Mouse (Mus musculus): Measurements from ENCODE around the gene Ablim1. TPM values are rescaled to one million over a fixed set of nuclear protein-coding genes. Genes with fewer than 3 reads are reported as not detected.

The Ablim1 gene
- polyA plus RNA-seq, 1 experiment from 2014 or later: 16.4 TPM

DNA sequence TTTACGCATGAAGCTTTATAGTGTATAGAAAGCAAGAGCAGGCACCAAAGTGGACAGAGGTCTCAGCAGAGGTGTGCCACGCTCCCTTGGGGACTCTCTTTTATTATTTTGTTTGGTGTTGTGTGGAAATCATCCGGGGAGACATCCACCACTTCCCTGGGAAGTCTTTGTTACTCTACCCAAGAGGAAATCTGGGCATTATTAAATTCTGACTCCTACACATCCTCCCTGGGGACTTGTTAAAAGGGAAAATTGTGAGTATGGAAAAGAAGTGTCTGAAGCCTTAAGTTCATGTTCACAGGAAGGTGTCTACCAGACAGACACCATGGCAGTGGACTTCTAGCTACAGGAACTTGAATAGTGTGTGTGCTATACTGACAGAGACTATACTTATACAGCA lies 31.4 kb downstream of the Ablim1 start:
- 89% methylated on average over 3 of the region's 3 CpGs for WGBS
- Histone ChIP-seq H3K36me3 (no peaks in the 10 kb centered on the region), H3K4me3 (no peak overlapping the region), H3K9me3 (replicated peaks) (no peaks in the 10 kb centered on the region), H3K27ac (no peak overlapping the region), H3K4me1 (peaks cover 10% of the 10 kb centered on the region; the same call in 1 of the 2 replicates), H3K27me3 (ENCODE audit: low read depth, poor library complexity, severe bottlenecking) (no peaks in the 10 kb centered on the region)
- DNase-seq (ENCODE audit: low spot score): no peak

DNA sequence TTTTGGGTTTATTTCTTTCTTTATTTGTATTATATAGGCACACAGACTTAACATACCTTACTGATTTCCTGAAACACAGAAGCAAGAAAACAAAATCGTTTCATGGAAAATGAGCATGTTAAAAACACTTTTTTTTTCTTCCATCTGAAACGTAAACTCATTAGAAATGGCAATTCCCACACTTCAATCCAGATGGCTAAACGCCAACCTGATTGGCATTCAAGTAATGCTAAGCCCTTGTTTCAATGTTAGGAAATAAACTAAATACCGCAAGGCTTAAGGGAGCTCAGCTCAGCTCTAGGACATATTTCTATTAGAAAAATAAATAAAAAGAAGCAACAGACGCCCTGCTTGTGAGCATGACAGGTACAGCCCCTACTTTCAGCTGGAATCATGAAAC lies 32.1 kb downstream of the Ablim1 start:
- 73% methylated on average over 5 of the region's 5 CpGs for WGBS
- Histone ChIP-seq H3K27ac (no peak overlapping the region), H3K9me3 (replicated peaks) (no peaks in the 10 kb centered on the region), H3K4me1 (peaks cover 17% of the 10 kb centered on the region; the same call in 1 of the 2 replicates), H3K4me3 (no peak overlapping the region), H3K36me3 (no peaks in the 10 kb centered on the region), H3K27me3 (ENCODE audit: low read depth, poor library complexity, severe bottlenecking) (no peaks in the 10 kb centered on the region)
- no peak for DNase-seq (ENCODE audit: low spot score)

DNA sequence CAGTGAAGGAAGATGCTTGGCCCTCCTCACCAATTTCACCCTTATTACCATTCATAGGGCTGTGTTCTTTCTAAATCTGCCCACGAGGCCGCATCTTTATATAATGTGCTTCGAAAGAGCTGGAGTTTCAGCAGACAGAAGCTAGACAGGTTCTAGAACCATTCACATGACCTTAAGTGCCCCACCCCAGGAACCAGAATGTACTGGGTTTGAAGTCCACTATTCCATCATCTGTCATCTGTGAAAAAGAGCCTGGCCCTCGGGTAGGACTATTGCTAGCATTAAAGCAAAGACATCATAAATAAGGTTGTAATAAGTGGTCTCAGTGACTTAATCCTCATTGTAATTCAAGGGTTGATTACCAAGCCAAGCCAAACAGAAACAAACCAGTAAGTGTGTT lies 35.1 kb downstream of the Ablim1 start:
- no peaks in the 10 kb centered on the region for H3K36me3 ChIP-seq
- WGBS: 82% methylated on average over 4 of the region's 4 CpGs
- no peak for DNase-seq (ENCODE audit: low spot score)

DNA sequence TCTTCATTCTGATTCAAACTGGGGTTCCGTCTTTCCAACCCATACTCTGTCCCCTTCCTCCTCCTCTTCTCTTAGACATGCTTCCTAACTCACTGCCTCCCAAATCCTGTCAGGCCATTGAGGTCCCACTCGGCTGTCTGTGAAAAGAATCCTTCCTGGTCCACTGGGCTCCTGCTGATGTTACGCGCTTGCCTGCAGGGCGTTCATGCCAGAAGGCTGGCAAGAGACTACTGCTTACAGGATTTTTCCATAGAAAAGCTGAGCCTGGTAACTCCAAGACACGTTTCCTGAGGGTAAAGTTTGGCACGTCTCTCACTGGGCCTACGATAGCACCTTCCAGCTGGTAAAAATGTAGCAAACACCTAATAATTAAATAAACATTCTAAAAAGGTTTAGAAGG lies 36.5 kb downstream of the Ablim1 start:
- 86% methylated on average over 8 of the region's 8 CpGs for WGBS
- Histone ChIP-seq H3K4me3 (no peak overlapping the region), H3K27ac (no peak overlapping the region), H3K36me3 (no peaks in the 10 kb centered on the region), H3K4me1 (peaks cover 40% of the 10 kb centered on the region), H3K9me3 (replicated peaks) (no peaks in the 10 kb centered on the region), H3K27me3 (ENCODE audit: low read depth, poor library complexity, severe bottlenecking) (peaks cover 15% of the 10 kb centered on the region; the same call in 1 of the 2 replicates)
- no peak for DNase-seq (ENCODE audit: low spot score)

More for the DNA sequence above, 35.1 kb downstream of the Ablim1 start:
- Histone ChIP-seq H3K4me1 (peaks cover 37% of the 10 kb centered on the region), H3K27ac (no peak overlapping the region), H3K27me3 (ENCODE audit: low read depth, poor library complexity, severe bottlenecking) (peaks cover under 1% of the 10 kb centered on the region; the same call in 1 of the 2 replicates), H3K9me3 (replicated peaks) (no peaks in the 10 kb centered on the region), H3K4me3 (no peak overlapping the region)

DNA sequence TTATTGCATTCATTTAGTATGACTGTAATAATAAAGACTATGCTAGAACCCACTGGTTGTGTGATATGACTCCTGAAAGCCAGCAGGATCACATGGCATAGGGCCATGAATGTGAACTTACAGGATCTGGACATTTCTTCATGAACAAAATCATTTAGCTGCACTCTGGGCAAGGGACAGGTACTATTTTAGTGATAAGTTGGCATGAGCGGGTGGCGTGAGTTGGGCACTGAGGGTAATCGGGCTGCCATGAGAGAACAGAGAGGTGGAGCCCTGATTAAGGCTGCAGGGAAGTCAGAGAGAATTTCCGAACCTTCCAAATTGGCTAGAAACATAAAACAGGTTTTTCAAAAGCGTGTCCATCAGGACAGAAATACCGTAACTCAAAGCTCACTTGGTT lies 37.7 kb downstream of the Ablim1 start:
- no peak for DNase-seq (ENCODE audit: low spot score)
- Histone ChIP-seq H3K27me3 (ENCODE audit: low read depth, poor library complexity, severe bottlenecking) (peaks cover 17% of the 10 kb centered on the region; the same call in 1 of the 2 replicates), H3K4me3 (no peak overlapping the region), H3K4me1 (peaks cover 49% of the 10 kb centered on the region), H3K9me3 (replicated peaks) (no peaks in the 10 kb centered on the region), H3K27ac (no peak overlapping the region), H3K36me3 (no peaks in the 10 kb centered on the region)
- WGBS: 88% methylated on average over 6 of the region's 6 CpGs

DNA sequence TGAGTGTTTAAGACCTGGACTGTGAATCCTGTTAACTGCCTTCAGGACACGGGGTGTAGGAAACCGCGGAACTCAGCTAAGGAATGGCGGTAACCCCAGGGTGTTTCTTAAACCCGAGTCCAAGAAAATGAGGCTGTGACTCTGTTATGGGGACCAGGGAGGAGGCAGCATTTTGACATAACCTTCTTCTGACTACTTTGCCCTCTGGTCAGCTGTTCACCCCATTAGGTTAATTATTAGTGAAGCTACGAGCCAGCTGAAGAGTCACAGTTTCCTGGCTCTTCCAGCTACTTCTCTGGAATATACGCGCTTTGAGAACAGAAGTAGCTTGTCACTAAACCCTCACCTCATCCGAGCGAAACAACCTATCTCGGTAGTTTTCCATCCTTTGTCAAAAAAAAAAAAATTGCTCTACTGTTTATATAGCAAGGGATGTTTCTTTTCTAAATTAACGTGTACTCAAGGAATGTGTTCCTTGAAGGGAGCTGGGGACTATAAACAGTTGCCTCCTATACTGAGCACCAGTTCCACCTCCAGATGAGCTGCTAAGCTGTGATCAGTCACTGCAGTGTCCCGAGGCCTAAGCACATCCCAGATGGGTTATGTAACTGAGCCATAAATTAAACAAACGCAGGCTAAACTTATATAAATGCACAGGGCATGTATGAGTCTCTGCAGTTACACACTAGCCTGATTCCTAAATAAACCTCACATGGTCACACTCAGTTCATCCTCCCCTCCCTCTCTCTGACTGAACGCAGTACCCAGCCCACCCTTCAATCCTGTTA lies 39.4 kb downstream of the Ablim1 start:
- WGBS: 68% methylated on average over 15 of the region's 15 CpGs
- DNase-seq (ENCODE audit: low spot score): no peak
- Histone ChIP-seq H3K9me3 (replicated peaks) (no peaks in the 10 kb centered on the region), H3K27ac (no peak overlapping the region), H3K27me3 (ENCODE audit: low read depth, poor library complexity, severe bottlenecking) (peaks cover 23% of the 10 kb centered on the region; the same call in 1 of the 2 replicates), H3K4me1 (peaks cover 54% of the 10 kb centered on the region), H3K36me3 (no peaks in the 10 kb centered on the region), H3K4me3 (no peak overlapping the region)

DNA sequence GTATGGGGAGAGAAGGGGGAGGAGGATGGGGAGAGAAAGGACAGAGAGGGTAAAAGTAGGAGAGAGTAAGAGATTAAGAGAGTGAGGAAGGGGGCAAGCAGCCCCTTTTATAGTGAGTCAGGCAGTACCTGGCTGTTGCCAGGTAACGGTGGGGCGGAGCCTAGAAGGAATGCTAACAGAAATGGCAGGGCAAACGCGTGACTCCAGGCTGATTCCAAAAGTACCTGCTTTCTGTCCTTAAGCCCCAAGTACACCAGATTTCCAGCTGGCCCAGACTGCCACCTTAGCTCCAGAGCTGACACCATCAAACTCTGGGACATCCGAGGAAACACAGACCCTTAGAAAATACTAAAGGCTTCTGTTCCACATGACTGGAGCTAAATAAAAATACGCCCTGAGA lies 40.0 kb downstream of the Ablim1 start:
- Histone ChIP-seq H3K9me3 (replicated peaks) (no peaks in the 10 kb centered on the region), H3K36me3 (no peaks in the 10 kb centered on the region), H3K4me1 (peaks cover 54% of the 10 kb centered on the region), H3K27ac (no peak overlapping the region), H3K4me3 (no peak overlapping the region), H3K27me3 (ENCODE audit: low read depth, poor library complexity, severe bottlenecking) (peaks cover 23% of the 10 kb centered on the region; the same call in 1 of the 2 replicates)
- WGBS: 38% methylated on average over 6 of the region's 6 CpGs
- no peak for DNase-seq (ENCODE audit: low spot score)

DNA sequence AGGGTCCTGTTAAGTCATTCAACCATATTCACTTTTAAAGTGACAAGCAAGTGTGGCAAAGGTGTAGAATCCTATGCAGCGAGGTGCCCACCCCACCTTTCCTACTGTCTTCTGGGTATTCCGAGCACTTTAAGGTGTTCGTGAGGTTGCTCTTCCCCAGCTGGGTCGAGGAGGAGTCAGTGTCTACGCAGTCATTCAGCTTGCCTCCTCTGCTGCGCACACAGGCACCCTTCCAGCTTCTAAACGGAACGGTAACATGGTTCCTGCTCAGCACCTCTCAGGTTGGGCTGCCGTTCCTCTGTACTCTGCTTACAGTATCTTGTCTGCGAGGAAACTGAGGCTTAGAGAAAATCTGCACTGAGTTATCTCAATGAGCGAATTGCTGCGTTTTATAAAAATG lies 40.4 kb downstream of the Ablim1 start:
- Histone ChIP-seq H3K4me3 (no peak overlapping the region), H3K36me3 (no peaks in the 10 kb centered on the region), H3K4me1 (peaks cover 56% of the 10 kb centered on the region), H3K9me3 (replicated peaks) (no peaks in the 10 kb centered on the region), H3K27ac (no peak overlapping the region), H3K27me3 (ENCODE audit: low read depth, poor library complexity, severe bottlenecking) (peaks cover 23% of the 10 kb centered on the region; the same call in 1 of the 2 replicates)
- 52% methylated on average over 12 of the region's 12 CpGs for WGBS
- no peak for DNase-seq (ENCODE audit: low spot score)

DNA sequence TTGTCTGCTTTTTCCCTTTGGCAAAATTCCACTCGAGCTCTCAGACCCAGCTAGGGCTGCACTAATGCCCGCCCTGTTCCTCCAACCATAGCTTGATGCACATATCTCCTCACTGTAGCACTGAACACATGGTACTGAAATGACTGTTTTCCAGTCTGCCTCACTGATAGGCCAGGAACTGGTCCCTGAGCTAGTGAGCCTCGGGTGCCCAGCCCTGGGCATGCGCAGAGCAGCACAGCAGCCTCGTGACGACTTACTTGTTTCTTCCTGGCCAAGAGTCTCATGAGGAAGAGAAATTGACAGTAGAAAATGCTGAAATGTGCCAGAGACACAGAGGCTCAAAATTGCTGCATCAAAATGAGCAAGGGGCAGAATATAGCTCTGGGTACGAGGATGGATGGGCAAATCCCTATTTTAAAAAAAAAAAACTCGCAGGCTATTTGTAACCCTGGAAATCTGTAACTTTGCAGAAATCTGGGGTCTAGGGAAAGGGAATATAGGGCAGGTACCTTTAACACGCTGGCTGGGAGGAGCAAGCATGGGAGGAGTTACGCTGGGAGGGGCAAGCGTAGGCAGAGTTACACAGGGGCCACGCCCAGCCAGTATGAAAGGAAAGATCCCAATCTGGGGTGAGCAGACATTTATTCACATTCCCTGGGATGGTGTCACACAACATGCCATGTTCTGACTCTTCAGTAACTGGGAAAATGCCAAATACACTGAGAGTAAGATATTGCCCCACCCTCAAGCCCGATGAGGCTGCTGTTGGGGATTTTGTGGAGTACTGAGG lies 41.7 kb downstream of the Ablim1 start:
- peaks cover 54% of the 10 kb centered on the region for H3K4me1 ChIP-seq

DNA sequence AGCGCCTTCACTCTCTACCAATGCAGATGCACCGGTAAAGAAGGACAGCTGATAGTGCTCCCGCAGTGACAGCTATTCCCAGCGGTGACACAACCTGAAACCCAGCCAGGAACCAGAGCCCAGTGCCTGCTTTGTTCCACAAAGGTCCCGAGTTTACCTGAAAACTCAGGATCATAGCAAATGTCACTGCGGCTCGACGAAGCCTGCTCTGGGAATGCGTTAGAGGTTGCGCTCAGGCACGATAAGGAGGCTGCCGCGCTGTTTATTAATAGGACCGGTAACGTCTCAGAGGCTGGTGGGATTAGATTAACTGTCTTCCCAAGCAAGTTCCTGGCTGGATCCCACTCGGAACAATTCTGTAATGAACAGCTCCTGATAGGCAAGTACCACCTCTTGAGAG lies 43.0 kb downstream of the Ablim1 start:
- Histone ChIP-seq H3K9me3 (replicated peaks) (no peaks in the 10 kb centered on the region), H3K27me3 (ENCODE audit: low read depth, poor library complexity, severe bottlenecking) (peaks cover 23% of the 10 kb centered on the region; the same call in 1 of the 2 replicates), H3K36me3 (no peaks in the 10 kb centered on the region), H3K4me1 (peaks cover 42% of the 10 kb centered on the region), H3K27ac (no peak overlapping the region), H3K4me3 (no peak overlapping the region)
- no peak for DNase-seq (ENCODE audit: low spot score)
- 86% methylated on average over 16 of the region's 16 CpGs for WGBS

More for the DNA sequence above, 41.7 kb downstream of the Ablim1 start:
- no peak for DNase-seq (ENCODE audit: low spot score)
- Histone ChIP-seq H3K4me3 (no peak overlapping the region), H3K27ac (no peak overlapping the region), H3K27me3 (ENCODE audit: low read depth, poor library complexity, severe bottlenecking) (peaks cover 23% of the 10 kb centered on the region; the same call in 1 of the 2 replicates), H3K9me3 (replicated peaks) (no peaks in the 10 kb centered on the region), H3K36me3 (no peaks in the 10 kb centered on the region)
- WGBS: 50% methylated on average over 13 of the region's 13 CpGs

DNA sequence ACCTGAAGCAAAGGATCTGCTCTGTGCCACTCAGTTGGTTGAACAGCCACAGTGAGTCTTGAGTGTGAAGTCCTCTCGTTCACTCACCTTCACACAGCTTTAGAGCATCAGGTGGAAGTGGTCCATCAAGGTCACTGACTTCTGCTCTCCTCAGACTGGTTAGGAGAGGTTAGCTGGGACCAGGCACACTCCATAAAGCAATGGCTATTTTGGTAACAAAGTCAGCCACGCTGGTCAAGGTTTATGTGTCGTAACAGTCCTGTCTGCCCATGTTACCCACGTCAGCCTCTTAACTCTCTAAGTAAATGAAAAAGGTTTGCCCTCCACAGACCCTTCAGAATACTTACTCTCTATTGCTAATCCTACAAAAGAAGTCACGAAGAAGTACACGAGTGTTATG lies 44.0 kb downstream of the Ablim1 start:
- 86% methylated on average over 6 of the region's 6 CpGs for WGBS
- Histone ChIP-seq H3K4me3 (no peak overlapping the region), H3K27ac (no peak overlapping the region), H3K4me1 (peaks cover 40% of the 10 kb centered on the region), H3K36me3 (no peaks in the 10 kb centered on the region), H3K9me3 (replicated peaks) (no peaks in the 10 kb centered on the region), H3K27me3 (ENCODE audit: low read depth, poor library complexity, severe bottlenecking) (peaks cover 23% of the 10 kb centered on the region; the same call in 1 of the 2 replicates)
- no peak for DNase-seq (ENCODE audit: low spot score)

DNA sequence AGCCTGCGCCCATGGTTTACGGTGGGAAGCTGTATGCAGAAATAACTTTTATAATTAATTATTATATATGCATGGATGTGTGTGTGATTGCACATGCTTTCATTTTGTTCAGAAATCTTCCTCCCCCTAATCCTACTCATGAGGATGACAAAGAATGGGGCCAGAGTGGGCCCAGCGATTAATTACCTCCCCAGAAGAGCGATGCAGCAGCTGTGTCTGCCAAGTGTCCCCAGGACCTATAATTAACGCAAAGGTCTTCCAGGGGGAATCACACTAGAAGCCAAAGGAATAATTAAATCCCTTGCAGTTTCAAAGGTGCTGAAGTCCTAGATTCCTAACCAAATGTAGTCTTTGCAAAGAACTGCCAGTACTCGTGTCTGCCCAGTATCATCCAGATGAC lies 44.9 kb downstream of the Ablim1 start:
- no peak overlapping the region for H3K4me3 ChIP-seq
- no peaks in the 10 kb centered on the region for H3K36me3 ChIP-seq
- no peak overlapping the region for H3K27ac ChIP-seq
- 76% methylated on average over 6 of the region's 6 CpGs for WGBS
- H3K27me3 ChIP-seq (ENCODE audit: low read depth, poor library complexity, severe bottlenecking): peaks cover 23% of the 10 kb centered on the region; the same call in 1 of the 2 replicates
- no peaks in the 10 kb centered on the region for H3K9me3 ChIP-seq (replicated peaks)
- no peak for DNase-seq (ENCODE audit: low spot score)
- H3K4me1 ChIP-seq: peaks cover 31% of the 10 kb centered on the region

DNA sequence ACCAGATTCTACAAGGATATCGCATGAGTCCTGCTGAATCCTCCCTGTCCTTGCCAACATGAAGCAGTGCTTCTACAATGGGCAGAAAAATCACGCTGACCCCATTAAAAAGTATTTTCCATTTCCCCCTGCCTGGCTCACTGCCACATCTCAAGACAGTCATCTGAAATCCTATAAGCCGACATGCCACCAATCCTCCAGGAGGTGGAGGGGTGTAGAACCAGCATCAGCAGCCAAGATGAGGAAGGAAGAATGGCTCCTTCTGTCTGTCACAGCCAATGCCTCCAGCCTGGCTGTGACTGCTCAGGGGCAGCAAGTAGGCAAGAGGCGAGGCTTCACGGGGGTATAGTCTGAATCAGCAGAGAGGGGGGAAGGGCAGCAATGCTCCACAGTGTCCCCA lies 47.2 kb downstream of the Ablim1 start:
- no peak for DNase-seq (ENCODE audit: low spot score)
- Histone ChIP-seq H3K9me3 (replicated peaks) (no peaks in the 10 kb centered on the region), H3K4me3 (no peak overlapping the region), H3K36me3 (no peaks in the 10 kb centered on the region), H3K4me1 (peaks cover 25% of the 10 kb centered on the region), H3K27ac (no peak overlapping the region), H3K27me3 (ENCODE audit: low read depth, poor library complexity, severe bottlenecking) (peaks cover 6% of the 10 kb centered on the region; the same call in 1 of the 2 replicates)
- 72% methylated on average over 5 of the region's 5 CpGs for WGBS

Measured in limb, embryonic 10.5 days (tissue).